Mouse (Mus musculus) stomach, embryonic 14.5 days (tissue): ENCODE measurements around the gene Efcab11. TPM values are rescaled to one million over a fixed set of nuclear protein-coding genes. Genes with fewer than 3 reads are reported as not detected.

ENCODE experiments used
- ATAC-seq: fragments of 200-750 bp; cut with Nextera tagmentation; 2 replicates; pipeline ENCODE4 v1.8.0; 2017; ENCODE audit warnings: low read depth, moderate TSS enrichment; ENCODE audit not compliant: insufficient number of reproducible peaks, insufficient read depth, low FRiP score
- H3K27ac ChIP-seq: fragments of 300-500 bp; sonication (generic); 2 replicates; pipeline ENCODE4 v1.5.1; 2014; ENCODE audit warnings: mild to moderate bottlenecking, low read length, moderate library complexity, mixed read lengths
- H3K27me3 ChIP-seq: fragments of 300-500 bp; sonication (generic); 2 replicates; pipeline ENCODE4 v1.6.1; 2014; ENCODE audit warnings: low read length, control low read depth, mixed read lengths; ENCODE audit not compliant: control insufficient read depth, insufficient read depth
- H3K36me3 ChIP-seq: fragments of 300-500 bp; sonication (generic); 2 replicates; pipeline ENCODE4 v1.6.1; 2014; ENCODE audit warnings: mild to moderate bottlenecking, control low read depth, low read length, moderate library complexity, mixed read lengths; ENCODE audit not compliant: control insufficient read depth, insufficient read depth
- H3K4me1 ChIP-seq: fragments of 300-500 bp; sonication (generic); 2 replicates; pipeline ENCODE4 v1.6.1; 2014; ENCODE audit warnings: low read length, control low read depth, mixed read lengths; ENCODE audit not compliant: control insufficient read depth, insufficient read depth
- H3K4me2 ChIP-seq: fragments of 300-500 bp; sonication (generic); replicated peaks from 2 replicates; pipeline ENCODE4 v1.6.1; 2014; ENCODE audit warnings: low read depth, low read length, control low read depth
- H3K4me3 ChIP-seq: fragments of 300-500 bp; sonication (generic); 2 replicates; pipeline ENCODE4 v1.5.1; 2014; ENCODE audit warnings: low read depth, low read length, control low read depth
- H3K9ac ChIP-seq: fragments of 300-500 bp; sonication (generic); replicated peaks from 2 replicates; pipeline ENCODE4 v1.6.1; 2014; ENCODE audit warnings: low read depth, mild to moderate bottlenecking, control low read depth, low read length, moderate library complexity, mixed read lengths
- H3K9me3 ChIP-seq: fragments of 300-500 bp; sonication (generic); 2 replicates; pipeline ENCODE4 v1.6.1; 2016; ENCODE audit warnings: low read depth, low read length, control low read depth; ENCODE audit not compliant: control insufficient read depth
- WGBS: fragments of 180-500 bp; shearing (Covaris S2); extraction: QIAGEN DNeasy Blood & Tissue Kit; methylation state at CpG from one replicate; pipeline ENCODE4 v1.1.7; 2014; 5-methylcytosine and 5-hydroxymethylcytosine counted together
- polyA plus RNA-seq: library from polyadenylated mRNA; unstranded; fragments of >200 nt; fragmentation: Nextera tagmentation; extraction: Ambion mirVana; gene quantifications from 2 replicates; pipeline ENCODE4 v1.2.1, GENCODE M21; 2014

The Efcab11 gene
- polyA plus RNA-seq, 1 experiment from 2014 or later: 14.7 TPM

GRCm38 (mm10) chr12:99649732-99650131 is 234.5 kb downstream of the Efcab11 start:
- Histone ChIP-seq H3K27ac (no peak overlapping the region), H3K4me2 (no peak overlapping the region), H3K4me1 (no peaks in the 10 kb centered on the region), H3K4me3 (no peak overlapping the region), H3K9ac (no peak overlapping the region), H3K36me3 (no peaks in the 10 kb centered on the region), H3K27me3 (no peaks in the 10 kb centered on the region), H3K9me3 (peaks cover 5% of the 10 kb centered on the region; the same call in 1 of the 2 replicates)
- WGBS: 48% methylated on average over 2 of the region's 2 CpGs
- ATAC-seq: no peak

- no peaks in the 10 kb centered on the region for H3K4me1 ChIP-seq
- no peak overlapping the region for H3K27ac ChIP-seq
- WGBS: 86% methylated on average over 2 of the region's 2 CpGs
- no peak overlapping the region for H3K9ac ChIP-seq
- no peaks in the 10 kb centered on the region for H3K27me3 ChIP-seq
- ATAC-seq: no peak
- peaks cover 11% of the 10 kb centered on the region; the same call in 1 of the 2 replicates for H3K9me3 ChIP-seq
- no peak overlapping the region for H3K4me2 ChIP-seq
- H3K4me3 ChIP-seq: no peak overlapping the region
- no peaks in the 10 kb centered on the region for H3K36me3 ChIP-seq
Observed at GRCm38 (mm10) chr12:99648781-99649180, 235.5 kb downstream of the Efcab11 start.

- no peak for ATAC-seq
- peaks cover 13% of the 10 kb centered on the region; the same call in 1 of the 2 replicates for H3K9me3 ChIP-seq
- H3K9ac ChIP-seq: no peak overlapping the region
- 89% methylated on average over 11 of the region's 11 CpGs for WGBS
- no peaks in the 10 kb centered on the region for H3K36me3 ChIP-seq
- no peak overlapping the region for H3K4me2 ChIP-seq
- no peaks in the 10 kb centered on the region for H3K4me1 ChIP-seq
- no peak overlapping the region for H3K4me3 ChIP-seq
- no peak overlapping the region for H3K27ac ChIP-seq
- no peaks in the 10 kb centered on the region for H3K27me3 ChIP-seq
Observed at GRCm38 (mm10) chr12:99646556-99647354, 237.5 kb downstream of the Efcab11 start.

GRCm38 (mm10) chr12:99645418-99645817 is 238.8 kb downstream of the Efcab11 start:
- H3K36me3 ChIP-seq: no peaks in the 10 kb centered on the region
- 95% methylated on average over 18 of the region's 18 CpGs for WGBS
- no peaks in the 10 kb centered on the region for H3K4me1 ChIP-seq
- no peak overlapping the region for H3K9ac ChIP-seq
- no peaks in the 10 kb centered on the region for H3K27me3 ChIP-seq
- no peak overlapping the region for H3K27ac ChIP-seq
- ATAC-seq: no peak
- H3K4me2 ChIP-seq: no peak overlapping the region
- H3K9me3 ChIP-seq: peaks cover 13% of the 10 kb centered on the region; the same call in 1 of the 2 replicates
- H3K4me3 ChIP-seq: no peak overlapping the region

GRCm38 (mm10) chr12:99644966-99645365 is 239.3 kb downstream of the Efcab11 start:
- no peak overlapping the region for H3K4me2 ChIP-seq
- peak; percentile 92 for ATAC-seq
- H3K4me3 ChIP-seq: no peak overlapping the region
- H3K27me3 ChIP-seq: no peaks in the 10 kb centered on the region
- no peaks in the 10 kb centered on the region for H3K4me1 ChIP-seq
- H3K27ac ChIP-seq: no peak overlapping the region
- WGBS: 85% methylated on average over 37 of the region's 37 CpGs
- H3K9ac ChIP-seq: no peak overlapping the region
- no peaks in the 10 kb centered on the region for H3K36me3 ChIP-seq
- H3K9me3 ChIP-seq: peaks cover 13% of the 10 kb centered on the region; the same call in 1 of the 2 replicates

Other genes with a start within 250 kb of the Efcab11 start
- 57.0 and 61.1 TPM in 2 replicates for gene Tdp1, start 78 bp upstream of the Efcab11 start, polyA plus RNA-seq
- gene Kcnk13, start 80.1 kb upstream of the Efcab11 start, polyA plus RNA-seq: 0.27 and 0.42 TPM in 2 replicates
- gene Psmc1, start 225.7 kb upstream of the Efcab11 start, polyA plus RNA-seq: 247 and 259 TPM in 2 replicates